Mouse (Mus musculus) embryonic facial prominence, embryonic 11.5 days (tissue): ENCODE results near the gene Uts2r. TPM values are rescaled to one million over a fixed set of nuclear protein-coding genes. Genes with fewer than 3 reads are reported as not detected.

Experiments used
- ATAC-seq: fragments of 200-750 bp; cut with Nextera tagmentation; replicated peaks from 2 replicates; pipeline ENCODE4 v1.8.0; 2017; ENCODE audit warnings: low read depth; ENCODE audit not compliant: insufficient number of reproducible peaks, low FRiP score, low TSS enrichment
- DNase-seq: peaks from one replicate; pipeline ENCODE4 v3.0.0-alpha.2; 2015; ENCODE audit warnings: low spot score
- H3K27ac ChIP-seq: fragments of 300-500 bp; sonication (generic); replicated peaks from 2 replicates; pipeline ENCODE4 v1.5.1; 2014; ENCODE audit warnings: mild to moderate bottlenecking, low read depth, low read length, control low read depth
- H3K27me3 ChIP-seq: fragments of 300-500 bp; sonication (generic); 2 replicates; pipeline ENCODE4 v1.6.1; 2014; ENCODE audit warnings: mild to moderate bottlenecking, low read length, moderate library complexity, mixed read lengths; ENCODE audit not compliant: control insufficient read depth, insufficient read depth
- H3K36me3 ChIP-seq: fragments of 300-500 bp; sonication (generic); replicated peaks from 2 replicates; pipeline ENCODE4 v1.6.1; 2014; ENCODE audit warnings: low read depth, mild to moderate bottlenecking, low read length, moderate library complexity, mixed read lengths; ENCODE audit not compliant: control insufficient read depth, insufficient read depth
- H3K4me1 ChIP-seq: fragments of 300-500 bp; sonication (generic); 2 replicates; pipeline ENCODE4 v1.6.1; 2014; ENCODE audit warnings: low read length, mixed read lengths; ENCODE audit not compliant: control insufficient read depth, insufficient read depth
- H3K4me2 ChIP-seq: fragments of 300-500 bp; sonication (generic); 2 replicates; pipeline ENCODE4 v1.6.1; 2014; ENCODE audit warnings: low read depth, mild to moderate bottlenecking, control low read depth, low read length, moderate library complexity
- H3K4me3 ChIP-seq: fragments of 300-500 bp; sonication (generic); 2 replicates; pipeline ENCODE4 v1.5.1; 2014; ENCODE audit warnings: low read depth, low read length, control low read depth
- H3K9ac ChIP-seq: fragments of 300-500 bp; sonication (generic); replicated peaks from 2 replicates; pipeline ENCODE4 v1.6.1; 2014; ENCODE audit warnings: mild to moderate bottlenecking, control low read depth, low read length
- H3K9me3 ChIP-seq: fragments of 300-500 bp; sonication (generic); replicated peaks from 2 replicates; pipeline ENCODE4 v1.6.1; 2016; ENCODE audit warnings: mild to moderate bottlenecking, low read length, inconsistent platforms, mixed read lengths; ENCODE audit not compliant: control insufficient read depth
- WGBS: fragments of 180-500 bp; shearing (Covaris S2); extraction: QIAGEN DNeasy Blood & Tissue Kit; methylation state at CpG from one replicate; pipeline ENCODE4 v1.1.7; 2014; 5-methylcytosine and 5-hydroxymethylcytosine counted together
- polyA plus RNA-seq: library from polyadenylated mRNA; unstranded; fragments of >200 nt; fragmentation: Nextera tagmentation; extraction: Ambion mirVana; gene quantifications from 2 replicates; pipeline ENCODE4 v1.2.1, GENCODE M21; 2014

Gene Uts2r
- polyA plus RNA-seq, 1 experiment from 2014 or later, result not detected

DNA sequence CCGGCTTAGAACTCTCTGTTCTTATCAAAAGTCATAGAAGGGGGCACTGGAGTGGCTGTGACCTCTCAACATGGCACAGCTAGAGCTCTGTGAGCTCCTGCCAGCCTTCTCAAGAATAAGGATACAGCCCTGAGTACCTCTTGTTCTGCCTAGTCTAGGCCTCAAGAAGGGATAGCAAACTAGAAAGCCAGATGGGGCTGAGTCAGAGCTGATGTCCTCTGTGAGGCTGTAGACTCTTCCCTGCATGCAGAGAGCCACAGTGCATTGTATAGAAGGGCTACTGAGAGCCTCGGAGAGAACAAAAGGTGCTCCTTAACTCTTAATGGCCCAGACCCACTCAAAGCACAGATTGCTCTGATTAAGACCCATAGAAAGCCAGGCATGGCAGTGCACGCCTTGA is 14.2 kb downstream of the Uts2r start:
- Histone ChIP-seq H3K4me3 (no peak overlapping the region), H3K27me3 (no peaks in the 10 kb centered on the region), H3K27ac (no peak overlapping the region), H3K36me3 (no peaks in the 10 kb centered on the region), H3K9me3 (no peaks in the 10 kb centered on the region), H3K4me2 (no peak overlapping the region), H3K4me1 (no peaks in the 10 kb centered on the region), H3K9ac (no peak overlapping the region)
- DNase-seq, result peak; percentile 23
- WGBS, result 51% methylated on average over 3 of the region's 3 CpGs
- ATAC-seq, result no peak

DNA sequence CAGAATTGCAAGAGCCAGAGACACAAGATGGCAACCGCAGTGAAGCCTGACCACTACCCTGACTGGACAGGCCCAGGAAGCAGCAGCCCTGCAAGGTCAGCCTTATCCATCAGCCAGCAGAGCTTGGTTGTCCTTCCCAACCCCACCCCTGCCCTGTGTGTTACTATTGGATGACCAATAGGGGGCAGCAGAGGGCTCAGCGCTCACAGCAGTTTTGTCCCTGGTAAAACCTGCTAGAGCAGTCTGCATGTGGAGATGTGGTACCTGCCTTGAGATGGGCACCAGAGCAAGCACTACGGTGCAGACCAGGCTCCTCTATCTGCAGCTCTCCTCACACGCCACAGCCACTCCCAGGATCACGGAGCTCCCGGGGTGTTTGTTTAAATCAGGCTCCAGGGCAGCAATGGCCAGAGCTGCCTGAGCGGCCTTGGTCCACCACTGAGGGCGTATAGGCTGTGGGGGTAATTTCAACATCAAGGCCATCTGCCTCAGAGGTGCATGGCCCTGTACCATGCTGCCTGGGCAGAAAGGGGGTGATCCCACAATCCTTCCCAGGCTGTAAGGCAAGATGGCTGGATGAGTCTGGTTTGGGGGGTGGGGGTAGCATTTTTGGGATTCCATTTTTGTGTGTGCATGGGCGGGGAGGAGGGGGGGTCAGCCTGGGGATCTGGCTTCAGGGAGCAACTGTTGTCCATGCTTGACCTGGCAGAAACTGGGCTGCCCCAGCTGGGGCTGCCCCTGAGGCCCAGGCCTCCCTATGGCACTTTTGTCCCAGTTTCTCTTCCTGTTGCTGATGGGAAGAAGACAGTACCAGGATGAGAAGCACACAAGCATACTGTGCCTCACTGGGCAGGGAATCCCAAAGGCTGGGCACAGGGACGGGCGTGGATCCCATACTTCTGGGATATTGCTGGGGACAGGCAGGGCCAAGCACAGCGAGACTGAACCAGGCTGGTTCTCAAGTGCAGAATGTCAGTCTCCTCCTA is 16.5 kb downstream of the Uts2r start:
- H3K9me3 ChIP-seq, result no peaks in the 10 kb centered on the region
- H3K4me2 ChIP-seq, result no peak overlapping the region
- H3K4me3 ChIP-seq, result no peak overlapping the region
- H3K9ac ChIP-seq, result no peak overlapping the region
- peak; percentile 72 for DNase-seq
- H3K27ac ChIP-seq, result no peak overlapping the region
- no peaks in the 10 kb centered on the region for H3K36me3 ChIP-seq
- H3K27me3 ChIP-seq, result no peaks in the 10 kb centered on the region
- peak; percentile 9; the same call in 1 of the 2 replicates for ATAC-seq
- 49% methylated on average over 12 of the region's 12 CpGs for WGBS
- H3K4me1 ChIP-seq, result no peaks in the 10 kb centered on the region

DNA sequence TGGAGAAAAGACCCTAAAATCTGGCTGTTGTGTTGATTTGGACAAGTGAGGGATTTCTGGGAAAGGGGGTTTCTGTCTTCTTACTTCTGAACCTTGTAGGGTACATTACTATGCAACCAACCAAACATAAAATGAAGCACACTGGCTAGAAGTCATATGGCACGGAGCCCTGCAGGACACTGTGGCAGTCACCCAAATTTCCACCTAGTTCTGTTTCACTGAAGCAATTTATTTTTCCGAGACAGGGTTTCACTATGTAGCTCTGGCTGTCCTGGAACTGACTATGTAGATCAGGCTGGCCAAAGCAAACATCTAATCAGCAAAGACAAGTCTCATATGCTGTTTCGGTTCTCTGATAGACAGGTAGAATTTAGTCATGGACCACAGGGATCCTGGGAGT is 29.6 kb downstream of the Uts2r start:
- no peak for ATAC-seq
- no peak overlapping the region for H3K9ac ChIP-seq
- H3K4me2 ChIP-seq, result no peak overlapping the region
- no peak for DNase-seq
- H3K27ac ChIP-seq, result no peak overlapping the region
- H3K4me1 ChIP-seq, result no peaks in the 10 kb centered on the region
- 85% methylated on average over 3 of the region's 3 CpGs for WGBS
- no peaks in the 10 kb centered on the region for H3K27me3 ChIP-seq
- no peaks in the 10 kb centered on the region for H3K36me3 ChIP-seq
- no peaks in the 10 kb centered on the region for H3K9me3 ChIP-seq
- no peak overlapping the region for H3K4me3 ChIP-seq

DNA sequence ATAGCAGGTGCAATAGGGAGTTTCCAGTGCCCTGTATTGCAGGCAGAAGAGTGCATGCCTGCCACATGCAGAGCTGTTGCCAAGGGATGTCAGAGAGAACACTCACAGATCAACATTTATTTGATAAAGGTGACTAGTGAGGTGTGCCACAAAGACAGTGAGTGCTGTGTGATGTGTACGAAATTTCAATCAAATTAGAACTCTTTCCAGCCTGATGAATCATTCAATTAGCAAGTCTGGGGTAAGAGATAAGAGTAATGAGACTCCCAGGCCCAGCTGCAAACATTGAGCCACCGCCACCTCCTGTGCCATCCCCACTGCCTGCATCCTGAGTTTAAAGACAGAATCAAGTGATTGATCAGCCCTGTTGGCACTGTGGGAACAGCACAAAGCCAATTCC is 32.7 kb downstream of the Uts2r start:
- no peak for ATAC-seq
- Histone ChIP-seq H3K4me1 (no peaks in the 10 kb centered on the region), H3K27ac (no peak overlapping the region), H3K27me3 (no peaks in the 10 kb centered on the region), H3K36me3 (no peaks in the 10 kb centered on the region), H3K9ac (no peak overlapping the region), H3K4me2 (no peak overlapping the region), H3K9me3 (no peaks in the 10 kb centered on the region), H3K4me3 (no peak overlapping the region)
- 78% methylated on average over 2 of the region's 2 CpGs for WGBS
- DNase-seq, result no peak

GRCm38 (mm10) chr11:121193415-121193814 is 33.3 kb downstream of the Uts2r start:
- Histone ChIP-seq H3K4me3 (no peak overlapping the region), H3K4me2 (no peak overlapping the region), H3K9ac (no peak overlapping the region), H3K4me1 (no peaks in the 10 kb centered on the region), H3K36me3 (no peaks in the 10 kb centered on the region), H3K27ac (no peak overlapping the region), H3K9me3 (no peaks in the 10 kb centered on the region), H3K27me3 (no peaks in the 10 kb centered on the region)
- no peak for ATAC-seq
- 64% methylated on average over 3 of the region's 3 CpGs for WGBS
- DNase-seq, result no peak

GRCm38 (mm10) chr11:121198622-121199021 is 38.6 kb downstream of the Uts2r start:
- no peaks in the 10 kb centered on the region for H3K9me3 ChIP-seq
- ATAC-seq, result no peak
- WGBS, result 43% methylated on average over 2 of the region's 2 CpGs

GRCm38 (mm10) chr11:121199851-121200250 is 39.8 kb downstream of the Uts2r start:
- no peak for ATAC-seq
- 66% methylated on average over 4 of the region's 4 CpGs for WGBS
- H3K27ac ChIP-seq, result no peak overlapping the region

More at GRCm38 (mm10) chr11:121198622-121199021, 38.6 kb downstream of the Uts2r start:
- no peak overlapping the region for H3K4me3 ChIP-seq
- H3K4me2 ChIP-seq, result no peak overlapping the region
- no peaks in the 10 kb centered on the region for H3K4me1 ChIP-seq
- H3K36me3 ChIP-seq, result no peaks in the 10 kb centered on the region
- no peaks in the 10 kb centered on the region for H3K27me3 ChIP-seq
- H3K9ac ChIP-seq, result no peak overlapping the region
- DNase-seq, result no peak
- H3K27ac ChIP-seq, result no peak overlapping the region

GRCm38 (mm10) chr11:121200781-121201180 is 40.7 kb downstream of the Uts2r start:
- Histone ChIP-seq H3K36me3 (no peaks in the 10 kb centered on the region), H3K4me1 (no peaks in the 10 kb centered on the region), H3K9ac (no peak overlapping the region), H3K4me2 (no peak overlapping the region), H3K4me3 (no peak overlapping the region), H3K9me3 (no peaks in the 10 kb centered on the region), H3K27me3 (no peaks in the 10 kb centered on the region), H3K27ac (no peak overlapping the region)
- WGBS, result 86% methylated on average over 6 of the region's 6 CpGs
- DNase-seq, result no peak
- no peak for ATAC-seq

More at GRCm38 (mm10) chr11:121199851-121200250, 39.8 kb downstream of the Uts2r start:
- no peaks in the 10 kb centered on the region for H3K36me3 ChIP-seq
- DNase-seq, result no peak
- H3K9ac ChIP-seq, result no peak overlapping the region
- H3K9me3 ChIP-seq, result no peaks in the 10 kb centered on the region
- H3K27me3 ChIP-seq, result no peaks in the 10 kb centered on the region
- H3K4me2 ChIP-seq, result no peak overlapping the region
- H3K4me1 ChIP-seq, result no peaks in the 10 kb centered on the region
- H3K4me3 ChIP-seq, result no peak overlapping the region
